Mouse (Mus musculus): ENCODE measurements at regions not wholly inside any gene's neighbourhood (a gene's known extent, or its start where the extent isn't known, plus 50 kb on each side); places are given as distances from the start of the nearest gene placed in this dataset.

DNA sequence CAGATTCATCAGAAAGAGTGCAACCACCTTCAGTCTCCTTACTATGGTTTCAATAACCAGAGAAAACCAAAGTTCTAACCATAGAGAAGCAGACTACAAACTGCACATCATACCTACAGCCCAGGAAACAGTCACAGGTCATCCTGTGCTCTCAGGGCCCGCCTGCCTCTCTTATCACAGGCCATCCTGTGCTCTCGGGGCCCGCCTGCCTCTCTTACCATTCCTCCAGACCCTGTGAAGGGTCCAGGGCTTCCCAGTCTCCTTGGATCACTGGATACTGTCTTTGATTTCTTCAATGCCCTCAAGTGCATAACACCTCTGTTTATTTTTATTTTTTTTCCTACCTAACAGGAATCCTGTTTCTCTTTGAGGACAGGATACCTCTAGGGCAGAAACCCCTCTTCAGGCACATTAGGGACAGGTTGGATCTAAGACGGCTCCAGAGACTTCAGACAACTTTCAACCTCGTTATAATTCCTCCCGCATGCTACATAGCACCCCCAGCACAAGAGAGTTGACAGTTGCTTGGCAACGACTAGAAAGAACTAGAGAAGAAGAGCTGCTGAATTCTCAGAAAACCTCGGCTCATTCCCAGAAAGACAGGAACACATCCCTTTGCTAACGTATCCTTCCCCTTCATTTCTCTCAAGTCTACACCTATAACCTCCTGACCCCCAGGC lies 95.4 kb upstream of the Bmper start:
- TF ChIP-seq CTCF (IDR thresholded peaks at IDR 0.05; ENCODE audit: low read depth) (no peak), EP300 (IDR thresholded peaks at IDR 0.05; ENCODE audit: low read depth) (no peak)
